Mouse (Mus musculus): ENCODE results near the gene Ankrd12.
"Not testable (repeated sequence)": the region's sequence is repeated elsewhere in the genome, so short reads cannot be mapped to it uniquely, and the experiment has no call there.

The Ankrd12 gene

GRCm38 (mm10) chr17:66084486-66084885 lies 7.6 kb upstream of the Ankrd12 start:
- peak; percentile 60 for DNase-seq (ENCODE audit: low read depth, low spot score)

GRCm38 (mm10) chr17:66077437-66077850 lies 555 bp upstream of the Ankrd12 start:
- DNase-seq (ENCODE audit: low read depth, low spot score) = peak; percentile 57

- peak; percentile 45 for DNase-seq (ENCODE audit: low read depth, low spot score)
Measured at GRCm38 (mm10) chr17:66076174-66076927, 538 bp downstream of the Ankrd12 start.

- DNase-seq (ENCODE audit: low read depth, low spot score) = no peak
Measured at GRCm38 (mm10) chr17:66075827-66076173, 1.1 kb downstream of the Ankrd12 start.

- DNase-seq (ENCODE audit: low read depth, low spot score) = no peak
Measured at GRCm38 (mm10) chr17:66073971-66074370, 2.9 kb downstream of the Ankrd12 start.

GRCm38 (mm10) chr17:66069036-66069435 lies 7.9 kb downstream of the Ankrd12 start:
- not testable (repeated sequence) for DNase-seq (ENCODE audit: low read depth, low spot score)

- no peak for DNase-seq (ENCODE audit: low read depth, low spot score)
Measured at GRCm38 (mm10) chr17:66065115-66065514, 11.8 kb downstream of the Ankrd12 start.

- no peak for DNase-seq (ENCODE audit: low read depth, low spot score)
Measured at GRCm38 (mm10) chr17:66061241-66061938, 15.5 kb downstream of the Ankrd12 start.

- no peak for DNase-seq (ENCODE audit: low read depth, low spot score)
Measured at GRCm38 (mm10) chr17:66058160-66058559, 18.7 kb downstream of the Ankrd12 start.

GRCm38 (mm10) chr17:66057145-66057544 lies 19.7 kb downstream of the Ankrd12 start:
- DNase-seq (ENCODE audit: low read depth, low spot score) = no peak

- no peak for DNase-seq (ENCODE audit: low read depth, low spot score)
Measured at GRCm38 (mm10) chr17:66053349-66053748, 23.5 kb downstream of the Ankrd12 start.

GRCm38 (mm10) chr17:66048795-66049194 lies 28.1 kb downstream of the Ankrd12 start:
- DNase-seq (ENCODE audit: low read depth, low spot score) = no peak

- no peak for DNase-seq (ENCODE audit: low read depth, low spot score)
Measured at GRCm38 (mm10) chr17:66048199-66048598, 28.7 kb downstream of the Ankrd12 start.

- DNase-seq (ENCODE audit: low read depth, low spot score) = not testable (repeated sequence)
Measured at GRCm38 (mm10) chr17:66043679-66044078, 33.2 kb downstream of the Ankrd12 start.

GRCm38 (mm10) chr17:66041020-66041419 lies 35.9 kb downstream of the Ankrd12 start:
- no peak for DNase-seq (ENCODE audit: low read depth, low spot score)

- DNase-seq (ENCODE audit: low read depth, low spot score) = no peak
Measured at GRCm38 (mm10) chr17:66033239-66033638, 43.6 kb downstream of the Ankrd12 start.

- DNase-seq (ENCODE audit: low read depth, low spot score) = no peak
Measured at GRCm38 (mm10) chr17:66031991-66032390, 44.9 kb downstream of the Ankrd12 start.

GRCm38 (mm10) chr17:66024211-66024610 lies 52.7 kb downstream of the Ankrd12 start:
- no peak for DNase-seq (ENCODE audit: low read depth, low spot score)

- DNase-seq (ENCODE audit: low read depth, low spot score) = no peak
Measured at GRCm38 (mm10) chr17:66011790-66012189, 65.1 kb downstream of the Ankrd12 start.

GRCm38 (mm10) chr17:66007892-66008291 lies 69.0 kb downstream of the Ankrd12 start:
- DNase-seq (ENCODE audit: low read depth, low spot score) = no peak

- DNase-seq (ENCODE audit: low read depth, low spot score) = no peak
Measured at GRCm38 (mm10) chr17:66007473-66007872, 69.4 kb downstream of the Ankrd12 start.

GRCm38 (mm10) chr17:65988151-65988820 lies 88.6 kb downstream of the Ankrd12 start:
- no peak for DNase-seq (ENCODE audit: low read depth, low spot score)

Data from R1 (cell line).